Mouse (Mus musculus) testis, adult 2 months (tissue): ENCODE data around the gene Gm14597. TPM values are rescaled to one million over a fixed set of nuclear protein-coding genes. Genes with fewer than 3 reads are reported as not detected.
"Not testable (repeated sequence)": the region's sequence is repeated elsewhere in the genome, so short reads cannot be mapped to it uniquely, and the experiment has no call there.

Source experiments
- H3K27ac ChIP-seq: fragments of 200-500 bp; 2 replicates; pipeline ENCODE4 v1.5.1; 2012; ENCODE audit warnings: low read depth, low read length; ENCODE audit not compliant: control insufficient read depth, insufficient read depth
- H3K27me3 ChIP-seq: fragments of 200-500 bp; 2 replicates; pipeline ENCODE4 v1.6.1; 2012; ENCODE audit warnings: mild to moderate bottlenecking, low read length, moderate library complexity; ENCODE audit not compliant: control insufficient read depth, insufficient read depth
- H3K36me3 ChIP-seq: fragments of 200-500 bp; 2 replicates; pipeline ENCODE4 v1.6.1; 2012; ENCODE audit warnings: mild to moderate bottlenecking, low read length; ENCODE audit not compliant: control insufficient read depth, insufficient read depth
- H3K4me1 ChIP-seq: fragments of 200-500 bp; 2 replicates; pipeline ENCODE4 v1.6.1; 2012; ENCODE audit warnings: low read length; ENCODE audit not compliant: control insufficient read depth, insufficient read depth
- H3K4me3 ChIP-seq: fragments of 200-500 bp; 2 replicates; pipeline ENCODE4 v1.5.1; 2012; ENCODE audit warnings: low read depth, mild to moderate bottlenecking, low read length, moderate library complexity, mixed read lengths; ENCODE audit not compliant: control insufficient read depth
- CTCF ChIP-seq: fragments of 200-500 bp; IDR thresholded peaks from 2 replicates; pipeline ENCODE4 v1.5.1; 2012; ENCODE audit warnings: low read depth, mild to moderate bottlenecking, inconsistent platforms, low read length, moderate library complexity; ENCODE audit not compliant: control insufficient read depth, insufficient read depth, insufficient replicate concordance
- POLR2A ChIP-seq: fragments of 200-500 bp; IDR thresholded peaks from 2 replicates; pipeline ENCODE4 v1.6.1; 2012; ENCODE audit warnings: low read depth, mild to moderate bottlenecking, inconsistent platforms, low read length, moderate library complexity; ENCODE audit not compliant: control insufficient read depth
- polyA plus RNA-seq: library from polyadenylated mRNA; depleted of rRNA; stranded (reverse); fragments of >200 nt; gene quantifications from 2 replicates; pipeline ENCODE4 v1.2.3, GENCODE M21; 2012; rRNA removed

Gm14597 gene
- polyA plus RNA-seq, 1 experiment: 4.7 TPM

GRCm38 (mm10) chrX:53608122-53608813 lies 511 bp downstream of the Gm14597 start:
- TF ChIP-seq POLR2A (no peak), CTCF (no peak)
- no peaks in the 10 kb centered on the region for H3K27me3 ChIP-seq
- no peak overlapping the region for H3K27ac ChIP-seq
- H3K4me3 ChIP-seq: peak overlapping the region; percentile 78
- no peaks in the 10 kb centered on the region for H3K36me3 ChIP-seq
- H3K4me1 ChIP-seq: peaks cover 4% of the 10 kb centered on the region; the same call in 1 of the 2 replicates

GRCm38 (mm10) chrX:53607242-53608121 lies 1.3 kb downstream of the Gm14597 start, which contains the start of gene Rtl8c:
TSS of gene Rtl8c (plus strand) at chrX:53608032.
- peak within 1 kb of the TSS; percentile 78 for H3K4me3 ChIP-seq
- TF ChIP-seq POLR2A: no peak
- TF ChIP-seq CTCF: no peak
- H3K4me1 ChIP-seq: peaks cover 4% of the 10 kb centered on the region; the same call in 1 of the 2 replicates
- no peaks in the 10 kb centered on the region for H3K27me3 ChIP-seq
- no peak within 1 kb of the TSS for H3K27ac ChIP-seq
- no peaks in the 10 kb centered on the region for H3K36me3 ChIP-seq

- not testable (repeated sequence) for H3K36me3 ChIP-seq, H3K4me3 ChIP-seq, H3K27ac ChIP-seq, H3K27me3 ChIP-seq, H3K4me1 ChIP-seq
Measured at GRCm38 (mm10) chrX:53606176-53606575, 2.6 kb downstream of the Gm14597 start.

GRCm38 (mm10) chrX:53599993-53600392 lies 8.8 kb downstream of the Gm14597 start:
- not testable (repeated sequence) for H3K36me3 ChIP-seq, H3K4me3 ChIP-seq, H3K4me1 ChIP-seq, H3K27ac ChIP-seq, H3K27me3 ChIP-seq

GRCm38 (mm10) chrX:53583404-53583803 lies 25.4 kb downstream of the Gm14597 start:
- H3K4me1 ChIP-seq, H3K27me3 ChIP-seq, H3K4me3 ChIP-seq, H3K36me3 ChIP-seq, H3K27ac ChIP-seq: not testable (repeated sequence)

GRCm38 (mm10) chrX:53581407-53581806 lies 27.4 kb downstream of the Gm14597 start:
- not testable (repeated sequence) for H3K27me3 ChIP-seq

GRCm38 (mm10) chrX:53579311-53579710 lies 29.5 kb downstream of the Gm14597 start:
- Histone ChIP-seq H3K4me3 (peak overlapping the region; percentile 68), H3K27ac (peak overlapping the region; percentile 57), H3K36me3 (no peaks in the 10 kb centered on the region), H3K4me1 (no peaks in the 10 kb centered on the region), H3K27me3 (no peaks in the 10 kb centered on the region)
- TF ChIP-seq POLR2A: no peak
- TF ChIP-seq CTCF: no peak

More at GRCm38 (mm10) chrX:53581407-53581806, 27.4 kb downstream of the Gm14597 start:
- not testable (repeated sequence) for H3K4me1 ChIP-seq, H3K4me3 ChIP-seq, H3K27ac ChIP-seq, H3K36me3 ChIP-seq

Other genes with a start within 250 kb of the Gm14597 start
- gene Mospd1, start 238.5 kb downstream of the Gm14597 start, polyA plus RNA-seq: 0.66 and 1.2 TPM in 2 replicates
- gene Etd, start 174.1 kb downstream of the Gm14597 start, polyA plus RNA-seq: 15.4 and 23.3 TPM in 2 replicates
- gene Rtl8c, start 947 bp downstream of the Gm14597 start, polyA plus RNA-seq: 2.0 and 3.7 TPM in 2 replicates
- gene Rtl8a, start 34.7 kb upstream of the Gm14597 start, polyA plus RNA-seq: 10.8 and 13.5 TPM in 2 replicates
- gene Rtl8b, start 61.4 kb upstream of the Gm14597 start, polyA plus RNA-seq: 8.7 and 9.2 TPM in 2 replicates
- 2.5 and 5.6 TPM in 2 replicates for gene 4930502E18Rik, start 115.8 kb upstream of the Gm14597 start, polyA plus RNA-seq
- 3.0 and 5.1 TPM in 2 replicates for gene 1700013H16Rik, start 148.9 kb upstream of the Gm14597 start, polyA plus RNA-seq
- 0.65 and 1.0 TPM in 2 replicates for gene Zfp36l3, start 167.4 kb upstream of the Gm14597 start, polyA plus RNA-seq
- gene Xlr, start 188.7 kb upstream of the Gm14597 start, polyA plus RNA-seq: 0.17 and 0.40 TPM in 2 replicates